Mouse (Mus musculus) hematopoietic multipotent progenitor cell, adult 10-12 weeks (in vitro differentiated cells): ENCODE results near the gene Ccser2. TPM values are rescaled to one million over a fixed set of nuclear protein-coding genes. Genes with fewer than 3 reads are reported as not detected.

Experiments used
- polyA plus RNA-seq: library from polyadenylated mRNA; stranded (reverse); fragments of >175 nt; gene quantifications from 2 replicates; pipeline ENCODE4 v1.2.3, GENCODE M21; 2012; ENCODE audit warnings: low replicate concordance

Gene Ccser2
- 4.2 and 5.5 TPM in 2 replicates for polyA plus RNA-seq

GRCm38 (mm10) chr14:36968628-36969147 is at the start of gene Ccser2:
TSS of gene Ccser2 (minus strand) at chr14:36968777.

Other genes with a start within 250 kb of the Ccser2 start
- gene Rgr, start 80.2 kb upstream of the Ccser2 start, polyA plus RNA-seq = not detected in 2 replicates
- not detected in 2 replicates for gene Lrit1, start 86.1 kb upstream of the Ccser2 start, polyA plus RNA-seq
- not detected in 2 replicates for gene Lrit2, start 99.2 kb upstream of the Ccser2 start, polyA plus RNA-seq
- gene Cdhr1, start 129.6 kb upstream of the Ccser2 start, polyA plus RNA-seq = 0.07 and 0.13 TPM in 2 replicates
- 0.28 TPM in 1 of 2 replicates, not detected in the other for gene 2610528A11Rik, start 145.2 kb upstream of the Ccser2 start, polyA plus RNA-seq
- 29.1 and 35.3 TPM in 2 replicates for gene Ghitm, start 166.5 kb upstream of the Ccser2 start, polyA plus RNA-seq